Mouse (Mus musculus) retina, embryonic 14.5 days (tissue): ENCODE results near the gene Cgref1.

Experiments used
- DNase-seq: peaks from one replicate; pipeline ENCODE4 v3.0.0-alpha.2; 2015; ENCODE audit warnings: low spot score

Gene Cgref1

DNA sequence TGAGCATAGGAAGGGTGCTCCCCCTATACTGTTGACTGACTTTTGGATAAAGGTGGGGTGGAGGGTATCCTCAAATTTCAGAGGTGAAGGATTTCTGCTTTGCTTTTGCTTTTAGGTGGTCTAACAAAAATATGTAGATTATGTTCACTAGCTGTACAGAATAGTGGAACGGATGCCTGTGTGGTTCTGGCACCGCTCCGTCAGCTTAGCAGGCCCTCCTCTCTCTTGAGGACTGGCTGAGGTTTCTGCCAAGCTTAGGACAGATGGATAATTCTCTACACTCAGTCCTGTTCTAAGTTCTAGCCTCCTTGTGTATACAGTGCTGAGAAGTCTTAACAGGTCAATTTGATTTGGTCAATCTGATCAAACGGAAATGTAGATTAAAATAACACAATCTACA, 5.1 kb upstream of the Cgref1 start:
- DNase-seq = no peak

GRCm38 (mm10) chr5:30949654-30950326, 4.4 kb upstream of the Cgref1 start:
- peak; percentile 90 for DNase-seq

DNA sequence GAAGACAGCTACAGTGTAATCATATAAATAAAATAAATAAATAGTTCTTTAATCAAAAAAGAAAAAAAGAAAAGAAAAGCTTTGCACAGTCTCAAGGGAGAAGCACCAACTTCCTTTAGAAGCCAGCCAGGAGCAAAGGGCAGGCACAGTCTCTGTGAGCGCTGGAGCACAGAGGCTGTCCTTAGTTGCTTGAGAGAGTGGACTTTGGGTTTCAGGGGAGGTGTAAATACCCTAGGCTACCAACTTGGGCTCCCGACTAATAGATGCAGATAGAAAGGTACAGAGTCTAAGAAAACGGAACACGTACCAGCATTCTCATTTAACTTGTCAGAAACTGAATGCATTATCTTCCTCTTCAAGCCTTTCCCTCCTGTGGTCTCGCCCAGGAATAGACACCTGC, 3.2 kb upstream of the Cgref1 start:
- DNase-seq = no peak

DNA sequence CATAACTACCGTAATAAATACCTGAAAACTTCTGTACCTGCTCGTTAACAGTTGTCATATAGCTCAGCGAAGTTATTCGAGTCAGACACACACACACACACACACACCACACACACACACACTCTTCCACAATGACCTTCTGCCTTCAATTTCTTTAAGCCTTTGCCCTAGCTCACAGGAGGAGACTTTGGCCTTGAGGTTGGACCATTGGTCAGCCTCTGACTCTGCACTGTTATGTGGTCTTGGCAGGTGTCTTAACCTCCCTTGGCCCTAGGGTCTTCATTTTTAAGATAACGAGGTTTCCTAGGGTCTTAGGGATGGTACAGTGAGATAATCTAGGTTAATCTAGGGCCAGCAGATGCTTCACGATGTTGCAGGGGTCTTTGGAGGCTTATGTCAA, 1.0 kb downstream of the Cgref1 start:
- no peak for DNase-seq

DNA sequence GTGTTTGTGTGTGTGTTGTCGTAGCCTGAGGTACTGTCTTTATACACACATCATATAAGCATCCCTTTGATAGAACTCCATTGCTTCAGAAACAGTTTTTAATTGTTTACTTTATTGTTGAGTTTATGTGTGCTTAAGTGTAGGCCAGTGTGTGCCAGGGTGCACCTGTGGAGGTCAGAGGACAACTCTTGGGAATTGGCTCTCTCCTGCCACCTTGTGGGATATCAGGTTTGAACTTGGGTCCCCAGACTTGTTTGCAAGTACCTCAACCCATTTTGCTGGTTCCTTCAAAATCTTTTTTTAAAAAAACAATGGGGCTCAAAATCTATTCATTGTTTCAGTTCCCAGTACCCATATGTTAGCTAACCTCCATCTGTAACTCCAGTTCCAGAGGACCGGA, 2.4 kb downstream of the Cgref1 start:
- DNase-seq = no peak

DNA sequence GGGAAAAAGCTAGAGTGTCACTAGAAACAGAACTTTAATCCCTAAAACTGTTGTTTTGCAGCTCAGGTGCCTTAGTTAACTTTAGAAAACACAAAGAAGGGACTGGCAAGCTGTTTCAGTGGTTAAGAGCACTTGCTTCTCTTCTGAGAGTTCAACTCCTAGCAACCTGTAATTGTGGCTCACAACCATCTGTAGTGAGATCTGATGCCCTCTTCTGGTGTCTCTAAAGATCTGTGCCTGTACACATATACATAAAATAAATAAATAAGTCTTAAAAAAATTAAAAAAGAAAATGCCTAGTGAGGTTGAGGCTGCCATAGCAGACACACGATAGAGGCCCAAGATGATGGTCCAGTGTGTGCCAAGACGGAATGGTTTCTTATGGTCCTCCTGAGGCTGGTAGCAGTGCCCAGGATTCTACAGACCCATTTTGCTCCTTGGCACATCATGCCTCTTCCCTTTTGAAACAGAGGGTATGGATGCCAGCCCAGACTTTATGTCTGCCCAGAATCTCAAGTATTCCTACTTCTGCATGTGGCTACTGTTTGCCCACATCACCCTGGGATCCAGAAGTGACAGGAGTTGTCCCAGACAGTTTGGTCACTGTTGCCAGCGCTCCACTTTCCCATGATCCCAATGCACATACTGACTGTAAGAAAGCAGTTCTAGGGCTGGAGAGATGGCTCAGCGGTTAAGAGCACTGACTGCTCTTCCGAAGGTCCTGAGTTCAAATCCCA, 10.5 kb downstream of the Cgref1 start:
- no peak for DNase-seq

- DNase-seq = no peak
Observed at GRCm38 (mm10) chr5:30933705-30934104, 11.7 kb downstream of the Cgref1 start.

GRCm38 (mm10) chr5:30931378-30931777, 14.0 kb downstream of the Cgref1 start:
- no peak for DNase-seq

GRCm38 (mm10) chr5:30930846-30931245, 14.5 kb downstream of the Cgref1 start:
- no peak for DNase-seq

- DNase-seq = peak; percentile 83
Observed at GRCm38 (mm10) chr5:30930121-30930520, 15.3 kb downstream of the Cgref1 start.

DNA sequence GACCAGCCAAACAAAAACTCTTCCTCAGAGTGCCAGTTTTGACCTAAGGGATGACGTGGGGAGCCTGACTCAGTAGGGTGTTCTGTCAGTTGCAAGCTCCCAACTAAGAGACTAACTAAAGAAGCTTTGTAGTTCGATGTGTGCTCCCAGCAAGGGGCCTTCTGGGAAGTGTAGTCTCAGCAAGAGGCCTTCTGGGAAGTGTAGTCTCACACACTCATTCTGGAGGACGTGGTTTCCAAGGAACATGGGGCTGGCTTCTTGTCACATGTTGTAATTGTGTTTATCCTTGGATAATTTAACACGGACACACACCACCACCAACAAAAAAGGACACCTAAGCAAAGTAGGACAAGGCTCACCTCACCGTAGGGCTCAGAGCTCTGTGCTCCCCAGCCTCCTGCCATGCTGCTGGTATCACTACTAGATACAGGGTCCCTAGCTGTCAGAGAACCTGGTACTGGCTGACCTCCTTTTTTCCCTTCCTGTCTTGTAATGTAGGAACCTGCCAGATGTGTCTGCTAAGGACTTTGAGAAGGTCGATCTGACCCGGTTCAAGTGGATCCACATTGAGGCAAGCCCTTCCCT, 17.4 kb downstream of the Cgref1 start:
- peak; percentile 60 for DNase-seq

- DNase-seq = no peak
Observed at GRCm38 (mm10) chr5:30926073-30926472, 19.3 kb downstream of the Cgref1 start.

- no peak for DNase-seq
Observed at GRCm38 (mm10) chr5:30925217-30925616, 20.2 kb downstream of the Cgref1 start.

DNA sequence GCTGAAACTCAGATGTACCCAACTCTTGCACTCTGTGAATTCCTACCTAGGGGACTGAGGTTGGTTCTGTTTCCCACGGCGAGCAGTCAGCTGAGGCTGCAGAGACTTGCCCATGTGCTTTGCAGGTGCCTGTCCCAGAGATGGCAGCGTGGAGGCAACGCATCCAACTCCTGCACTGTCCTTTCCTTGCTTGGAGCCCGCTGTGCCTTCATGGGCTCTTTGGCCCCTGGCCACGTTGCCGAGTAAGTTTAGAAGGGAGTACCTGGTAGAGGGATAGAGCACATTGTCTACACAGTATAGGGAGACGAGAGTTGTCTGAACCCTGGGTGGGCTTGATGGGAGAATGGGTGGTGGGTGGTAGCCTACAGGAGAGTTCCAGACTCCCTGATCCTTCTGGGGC, 20.8 kb downstream of the Cgref1 start:
- no peak for DNase-seq

DNA sequence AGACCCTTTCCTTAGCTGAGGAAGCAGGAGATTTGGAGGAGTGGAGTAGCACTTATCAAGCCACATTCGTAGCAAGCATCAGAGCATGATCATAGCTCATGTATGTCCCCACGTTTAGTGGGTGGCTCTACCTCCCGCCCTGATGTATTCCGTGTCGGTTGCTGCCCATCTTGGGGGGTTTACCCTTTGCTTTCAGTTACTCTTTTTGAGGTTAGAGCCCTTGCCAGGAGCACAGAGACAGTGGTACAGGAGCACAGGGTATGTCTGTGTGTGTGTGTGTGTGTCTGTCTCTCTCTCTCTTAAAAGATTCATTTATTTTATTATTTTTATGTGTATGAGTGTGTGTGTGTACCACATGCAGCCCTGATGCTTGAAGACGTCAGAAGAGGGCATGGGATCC, 22.3 kb downstream of the Cgref1 start:
- DNase-seq = no peak

GRCm38 (mm10) chr5:30922581-30923041, 22.8 kb downstream of the Cgref1 start:
- no peak for DNase-seq

DNA sequence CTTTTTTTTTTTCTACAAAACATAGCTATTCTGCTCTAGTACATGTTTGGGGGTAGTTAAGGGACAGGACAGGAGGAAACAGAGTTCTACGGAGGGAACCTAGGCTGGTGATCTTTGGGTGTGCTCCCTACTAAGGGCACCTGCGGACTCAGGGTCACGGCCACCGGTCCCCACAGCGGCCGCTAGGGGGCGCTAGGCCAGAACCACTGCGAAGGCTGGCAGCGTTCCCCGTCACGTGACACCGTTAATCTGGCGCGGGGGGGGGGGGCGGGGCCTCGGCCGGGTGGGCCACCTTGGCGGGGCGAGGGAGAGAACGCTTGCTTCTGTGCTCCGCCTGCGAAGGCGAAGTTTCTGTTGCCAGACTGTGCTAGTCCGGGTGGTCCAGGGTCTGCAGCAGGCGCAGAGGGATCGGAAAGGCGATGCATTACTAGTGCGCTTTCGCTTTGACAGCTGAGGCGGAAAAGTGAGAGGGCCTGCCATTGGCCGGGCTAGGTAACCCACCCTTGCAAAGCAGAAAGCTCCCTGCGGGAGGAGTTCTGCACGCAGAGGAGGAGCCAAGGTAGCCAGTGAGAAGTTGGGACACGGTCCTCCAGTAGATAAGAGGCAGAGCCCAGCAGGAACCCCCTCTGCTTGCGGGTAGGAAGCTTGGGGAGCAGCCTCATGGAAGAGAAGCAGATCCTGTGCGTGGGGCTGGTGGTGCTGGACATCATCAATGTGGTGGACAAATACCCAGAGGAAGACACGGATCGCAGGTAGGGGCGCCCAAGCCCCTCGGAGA, 23.9 kb downstream of the Cgref1 start, which contains the start of gene Khk:
Gene Khk (plus strand): TSS at position 176 of the 778 bp plus-strand sequence.
- peak; percentile 95 for DNase-seq

- no peak for DNase-seq
Observed at GRCm38 (mm10) chr5:30920621-30921020, 24.8 kb downstream of the Cgref1 start.

- DNase-seq = no peak
Observed at GRCm38 (mm10) chr5:30919831-30920614, 25.4 kb downstream of the Cgref1 start.

GRCm38 (mm10) chr5:30918691-30919090, 26.7 kb downstream of the Cgref1 start:
- DNase-seq = no peak

DNA sequence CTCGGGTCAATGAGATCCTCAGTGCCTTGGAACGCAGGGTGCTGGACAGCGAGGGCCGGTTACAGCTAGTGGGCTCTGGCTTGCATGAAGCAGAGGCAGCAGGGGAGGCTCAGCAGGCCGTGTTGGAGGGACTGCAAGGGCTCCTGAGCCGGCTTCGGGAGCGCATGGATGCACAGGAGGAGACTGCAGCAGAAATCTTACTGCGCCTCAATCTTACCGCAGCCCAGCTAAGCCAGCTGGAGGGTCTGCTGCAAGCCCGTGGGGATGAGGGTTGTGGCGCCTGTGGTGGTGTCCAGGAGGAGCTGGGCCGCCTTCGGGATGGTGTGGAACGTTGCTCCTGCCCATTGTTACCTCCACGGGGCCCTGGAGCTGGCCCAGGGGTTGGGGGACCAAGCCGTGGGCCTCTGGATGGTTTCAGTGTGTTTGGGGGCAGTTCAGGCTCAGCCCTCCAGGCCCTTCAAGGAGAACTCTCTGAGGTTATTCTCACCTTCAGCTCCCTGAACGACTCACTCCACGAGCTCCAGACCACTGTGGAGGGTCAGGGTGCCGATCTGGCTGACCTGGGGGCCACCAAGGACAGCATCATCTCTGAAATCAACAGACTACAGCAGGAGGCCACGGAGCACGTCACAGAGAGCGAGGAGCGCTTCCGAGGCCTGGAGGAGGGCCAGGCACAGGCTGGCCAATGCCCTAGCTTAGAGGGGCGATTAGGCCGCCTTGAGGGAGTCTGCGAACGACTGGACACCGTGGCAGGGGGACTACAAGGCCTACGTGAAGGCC, 27.3 kb downstream of the Cgref1 start:
- DNase-seq = no peak
